Mouse (Mus musculus): ENCODE data around the gene Prss57.
"Not testable (repeated sequence)": the region's sequence is repeated elsewhere in the genome, so short reads cannot be mapped to it uniquely, and the experiment has no call there.

Gene Prss57

GRCm38 (mm10) chr10:79781956-79782355 is 8.8 kb downstream of the Prss57 start:
- no peak for DNase-seq (ENCODE audit: extremely low read depth, low read depth)

GRCm38 (mm10) chr10:79781139-79781538 is 9.6 kb downstream of the Prss57 start:
- DNase-seq (ENCODE audit: extremely low read depth, low read depth), result no peak

- DNase-seq (ENCODE audit: extremely low read depth, low read depth), result peak; percentile 76
Observed at GRCm38 (mm10) chr10:79780664-79781015, 10.1 kb downstream of the Prss57 start.

- DNase-seq (ENCODE audit: extremely low read depth, low read depth), result peak; percentile 92
Observed at GRCm38 (mm10) chr10:79779784-79780663, 10.7 kb downstream of the Prss57 start.

GRCm38 (mm10) chr10:79779193-79779592 is 11.6 kb downstream of the Prss57 start:
- no peak for DNase-seq (ENCODE audit: extremely low read depth, low read depth)

- DNase-seq (ENCODE audit: extremely low read depth, low read depth), result no peak
Observed at GRCm38 (mm10) chr10:79778006-79778405, 12.8 kb downstream of the Prss57 start.

- no peak for DNase-seq (ENCODE audit: extremely low read depth, low read depth)
Observed at GRCm38 (mm10) chr10:79777103-79777531, 13.6 kb downstream of the Prss57 start, which contains the start of gene Fstl3. Gene Fstl3, plus strand, starts transcription at chr10:79777272.

- DNase-seq (ENCODE audit: extremely low read depth, low read depth), result no peak
Observed at GRCm38 (mm10) chr10:79774486-79775279, 16.1 kb downstream of the Prss57 start.

- DNase-seq (ENCODE audit: extremely low read depth, low read depth), result no peak
Observed at GRCm38 (mm10) chr10:79773208-79773607, 17.6 kb downstream of the Prss57 start.

- no peak for DNase-seq (ENCODE audit: extremely low read depth, low read depth)
Observed at GRCm38 (mm10) chr10:79772320-79772719, 18.4 kb downstream of the Prss57 start.

GRCm38 (mm10) chr10:79769329-79769728 is 21.4 kb downstream of the Prss57 start:
- DNase-seq (ENCODE audit: extremely low read depth, low read depth), result no peak

GRCm38 (mm10) chr10:79768400-79768799 is 22.4 kb downstream of the Prss57 start:
- DNase-seq (ENCODE audit: extremely low read depth, low read depth), result no peak

GRCm38 (mm10) chr10:79767372-79768244 is 23.2 kb downstream of the Prss57 start:
- peak; percentile 67 for DNase-seq (ENCODE audit: extremely low read depth, low read depth)

GRCm38 (mm10) chr10:79766508-79767325 is 24.0 kb downstream of the Prss57 start, which contains the start of gene Rnf126:
Gene Rnf126, minus strand, starts transcription at chr10:79766952.
- DNase-seq (ENCODE audit: extremely low read depth, low read depth), result peak; percentile 97

GRCm38 (mm10) chr10:79766001-79766507 is 24.7 kb downstream of the Prss57 start:
- DNase-seq (ENCODE audit: extremely low read depth, low read depth), result no peak

GRCm38 (mm10) chr10:79765228-79765745 is 25.5 kb downstream of the Prss57 start:
- no peak for DNase-seq (ENCODE audit: extremely low read depth, low read depth)

- DNase-seq (ENCODE audit: extremely low read depth, low read depth), result no peak
Observed at GRCm38 (mm10) chr10:79764234-79764633, 26.5 kb downstream of the Prss57 start.

- DNase-seq (ENCODE audit: extremely low read depth, low read depth), result no peak
Observed at GRCm38 (mm10) chr10:79762875-79763274, 27.9 kb downstream of the Prss57 start.

GRCm38 (mm10) chr10:79760603-79761143 is 30.1 kb downstream of the Prss57 start:
- DNase-seq (ENCODE audit: extremely low read depth, low read depth), result no peak

GRCm38 (mm10) chr10:79759675-79760074 is 31.1 kb downstream of the Prss57 start:
- not testable (repeated sequence) for DNase-seq (ENCODE audit: extremely low read depth, low read depth)
